Mouse (Mus musculus) E14TG2a.4 (cell line): ENCODE measurements around the gene Exosc3.

ENCODE experiments used
- H3K27me3 ChIP-seq: 2 replicates; pipeline ENCODE4 v1.6.1; 2014; ENCODE audit warnings: low read length, control low read depth; ENCODE audit not compliant: insufficient read depth
- H3K36me3 ChIP-seq: 2 replicates; pipeline ENCODE4 v1.6.1; 2014; ENCODE audit warnings: low read length, control low read depth; ENCODE audit not compliant: insufficient read depth
- H3K4me1 ChIP-seq: replicated peaks from 2 replicates; pipeline ENCODE4 v1.6.1; 2014; ENCODE audit warnings: low read depth, low read length, control low read depth
- H3K4me3 ChIP-seq: replicated peaks from 2 replicates; pipeline ENCODE4 v1.5.1; 2014; ENCODE audit warnings: mild to moderate bottlenecking, low read length
- H3K9me3 ChIP-seq: 2 replicates; pipeline ENCODE4 v1.6.1; 2014; ENCODE audit warnings: low read length, control low read depth
- CTCF ChIP-seq: conservative IDR thresholded peaks from 2 replicates; pipeline ENCODE4 v1.5.1; 2014; ENCODE audit warnings: low read length
- NANOG ChIP-seq: IDR thresholded peaks from 2 replicates; pipeline ENCODE4 v1.6.1; 2014; ENCODE audit warnings: borderline replicate concordance, low read length, mixed read lengths
- POU5F1 ChIP-seq: IDR thresholded peaks from 2 replicates; pipeline ENCODE4 v1.6.1; 2014; ENCODE audit warnings: low read length, borderline replicate concordance

The Exosc3 gene

GRCm38 (mm10) chr4:45341669-45342249 lies 773 bp downstream of the Exosc3 start, which contains the start of gene Dcaf10:
Dcaf10 (plus strand) TSS chr4:45342101.
- peaks cover 4% of the 10 kb centered on the region; the same call in 1 of the 2 replicates for H3K27me3 ChIP-seq
- H3K9me3 ChIP-seq, result no peaks in the 10 kb centered on the region
- 0 out of 2 replicates have a peak, but pooled peaks cover 8% of the 10 kb centered on the region for H3K36me3 ChIP-seq
- H3K4me1 ChIP-seq, result peaks cover 20% of the 10 kb centered on the region
- H3K4me3 ChIP-seq, result peak within 1 kb of the TSS; percentile 92
- TF ChIP-seq NANOG (no peak), POU5F1 (peak; percentile 48; the same call in 1 of the 2 replicates)

GRCm38 (mm10) chr4:45341226-45341625 lies 1.3 kb downstream of the Exosc3 start:
- H3K9me3 ChIP-seq, result no peaks in the 10 kb centered on the region
- no peak for TF ChIP-seq CTCF
- no peak for TF ChIP-seq NANOG
- TF ChIP-seq POU5F1, result no peak
- peak overlapping the region; percentile 92 for H3K4me3 ChIP-seq
- 0 out of 2 replicates have a peak, but pooled peaks cover 8% of the 10 kb centered on the region for H3K36me3 ChIP-seq
- H3K4me1 ChIP-seq, result peaks cover 19% of the 10 kb centered on the region
- H3K27me3 ChIP-seq, result peaks cover 4% of the 10 kb centered on the region; the same call in 1 of the 2 replicates

DNA sequence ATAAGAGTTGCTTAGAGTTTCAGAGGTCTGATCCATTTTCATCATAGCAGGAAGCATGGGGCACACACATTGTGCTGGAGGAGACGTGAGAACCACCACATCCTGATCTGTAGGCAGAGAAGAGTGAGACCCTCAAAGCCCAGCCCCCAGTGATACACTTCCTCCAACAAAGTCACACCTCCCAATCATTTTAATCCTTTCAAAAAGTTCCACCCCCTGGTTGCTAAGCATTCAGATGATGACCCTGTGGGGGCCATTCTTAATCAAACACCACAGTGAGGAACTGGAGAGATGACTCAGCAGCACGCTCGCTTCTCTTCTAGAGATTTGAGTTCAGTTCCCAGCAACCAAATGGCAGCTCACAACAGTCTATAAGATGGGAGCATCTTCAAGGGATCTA lies 10.1 kb downstream of the Exosc3 start:
- no peak overlapping the region for H3K4me3 ChIP-seq
- 0 out of 2 replicates have a peak, but pooled peaks cover 5% of the 10 kb centered on the region for H3K4me1 ChIP-seq
- peaks cover 11% of the 10 kb centered on the region; the same call in 1 of the 2 replicates for H3K9me3 ChIP-seq
- peaks cover 6% of the 10 kb centered on the region for H3K27me3 ChIP-seq
- no peak for TF ChIP-seq CTCF
- H3K36me3 ChIP-seq, result no peaks in the 10 kb centered on the region

- Histone ChIP-seq H3K9me3 (peaks cover 11% of the 10 kb centered on the region; the same call in 1 of the 2 replicates), H3K27me3 (peaks cover 8% of the 10 kb centered on the region), H3K4me1 (0 out of 2 replicates have a peak, but pooled peaks cover 5% of the 10 kb centered on the region), H3K4me3 (no peak overlapping the region), H3K36me3 (no peaks in the 10 kb centered on the region)
- no peak for TF ChIP-seq CTCF
- no peak for TF ChIP-seq NANOG
- TF ChIP-seq POU5F1, result no peak
These were observed 11.4 kb downstream of the Exosc3 start for GRCm38 (mm10) chr4:45331139-45331538.

GRCm38 (mm10) chr4:45320159-45320816 lies 22.2 kb downstream of the Exosc3 start:
- H3K36me3 ChIP-seq, result peaks cover 38% of the 10 kb centered on the region
- H3K4me1 ChIP-seq, result peaks cover 32% of the 10 kb centered on the region
- no peak for TF ChIP-seq NANOG
- peaks cover 18% of the 10 kb centered on the region for H3K27me3 ChIP-seq
- peak overlapping the region; percentile 90 for H3K4me3 ChIP-seq
- H3K9me3 ChIP-seq, result peaks cover 10% of the 10 kb centered on the region; the same call in 1 of the 2 replicates

- no peaks in the 10 kb centered on the region for H3K9me3 ChIP-seq
- H3K36me3 ChIP-seq, result peaks cover 53% of the 10 kb centered on the region
- no peaks in the 10 kb centered on the region for H3K27me3 ChIP-seq
- peaks cover 4% of the 10 kb centered on the region for H3K4me1 ChIP-seq
- no peak for TF ChIP-seq POU5F1
- H3K4me3 ChIP-seq, result no peak overlapping the region
These were observed 31.5 kb downstream of the Exosc3 start for GRCm38 (mm10) chr4:45311056-45311455.

- TF ChIP-seq POU5F1 (no peak), NANOG (no peak), CTCF (no peak)
- H3K36me3 ChIP-seq, result peaks cover 54% of the 10 kb centered on the region
- no peaks in the 10 kb centered on the region for H3K9me3 ChIP-seq
- no peaks in the 10 kb centered on the region for H3K27me3 ChIP-seq
- no peak overlapping the region for H3K4me3 ChIP-seq
- H3K4me1 ChIP-seq, result peaks cover 4% of the 10 kb centered on the region
These were observed 33.9 kb downstream of the Exosc3 start for GRCm38 (mm10) chr4:45308606-45309005.

DNA sequence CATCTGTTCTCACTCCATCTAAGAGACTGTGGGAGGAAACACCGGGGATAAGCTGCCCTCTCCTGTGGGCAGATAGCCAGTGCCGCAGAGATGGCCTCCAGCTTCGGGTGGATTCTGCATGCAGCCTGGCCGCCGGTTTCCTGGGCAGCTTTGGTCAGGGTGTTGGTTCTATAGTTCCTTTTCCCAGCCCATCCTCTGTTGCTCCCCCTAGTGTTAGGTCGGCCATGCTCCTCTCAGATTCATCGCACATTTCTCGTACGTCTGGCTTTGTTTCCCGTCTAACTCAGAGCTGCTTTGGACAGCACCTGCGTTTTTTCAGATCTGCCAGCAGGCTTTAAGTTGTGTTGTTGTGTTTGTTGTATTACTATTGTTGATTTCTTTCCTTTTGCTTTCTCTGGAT lies 34.5 kb downstream of the Exosc3 start:
- no peak overlapping the region for H3K4me3 ChIP-seq
- H3K4me1 ChIP-seq, result peaks cover 4% of the 10 kb centered on the region
- H3K36me3 ChIP-seq, result peaks cover 57% of the 10 kb centered on the region
- H3K9me3 ChIP-seq, result no peaks in the 10 kb centered on the region
- H3K27me3 ChIP-seq, result no peaks in the 10 kb centered on the region
- TF ChIP-seq CTCF (peak; percentile 74), NANOG (no peak)

GRCm38 (mm10) chr4:45305536-45305935 lies 37.0 kb downstream of the Exosc3 start:
- Histone ChIP-seq H3K36me3 (peaks cover 76% of the 10 kb centered on the region), H3K4me1 (peaks cover 4% of the 10 kb centered on the region), H3K9me3 (no peaks in the 10 kb centered on the region), H3K4me3 (no peak overlapping the region), H3K27me3 (no peaks in the 10 kb centered on the region)
- TF ChIP-seq NANOG, result no peak
- no peak for TF ChIP-seq CTCF
- no peak for TF ChIP-seq POU5F1
